Mouse (Mus musculus): ENCODE measurements around the gene Hectd1. TPM values are rescaled to one million over a fixed set of nuclear protein-coding genes. Genes with fewer than 3 reads are reported as not detected.

The Hectd1 gene
- polyA plus RNA-seq (2012; rRNA removed) = 11.4 and 13.4 TPM in 2 replicates

- TF ChIP-seq CTCF (IDR thresholded peaks at IDR 0.05; ENCODE audit: control insufficient read depth, insufficient read depth, insufficient replicate concordance, low read depth, low read length) (0 out of 2 replicates have a peak, but pooled peaks have one; percentile 13), POLR2A (IDR thresholded peaks at IDR 0.05; ENCODE audit: control insufficient read depth, low read depth, low read length) (peak; percentile 70; the same call in 1 of the 2 replicates)
- H3K4me1 ChIP-seq (ENCODE audit: control insufficient read depth, insufficient read depth, low read length) = no peaks in the 10 kb centered on the region
- peak within 1 kb of the TSS; percentile 92 for H3K4me3 ChIP-seq (ENCODE audit: control insufficient read depth, low read depth, low read length)
- no peaks in the 10 kb centered on the region for H3K27me3 ChIP-seq (ENCODE audit: control insufficient read depth, insufficient read depth, low read length)
- H3K27ac ChIP-seq (ENCODE audit: control insufficient read depth, insufficient read depth, low read depth, low read length) = peak within 1 kb of the TSS; percentile 88
- no peaks in the 10 kb centered on the region; the same call in 1 of the 2 replicates for H3K36me3 ChIP-seq (ENCODE audit: control insufficient read depth, insufficient read depth, low read length)
These were observed at the start of gene Hectd1 for GRCm38 (mm10) chr12:51829290-51830076. TSS of gene Hectd1 (minus strand) at chr12:51829536.

DNA sequence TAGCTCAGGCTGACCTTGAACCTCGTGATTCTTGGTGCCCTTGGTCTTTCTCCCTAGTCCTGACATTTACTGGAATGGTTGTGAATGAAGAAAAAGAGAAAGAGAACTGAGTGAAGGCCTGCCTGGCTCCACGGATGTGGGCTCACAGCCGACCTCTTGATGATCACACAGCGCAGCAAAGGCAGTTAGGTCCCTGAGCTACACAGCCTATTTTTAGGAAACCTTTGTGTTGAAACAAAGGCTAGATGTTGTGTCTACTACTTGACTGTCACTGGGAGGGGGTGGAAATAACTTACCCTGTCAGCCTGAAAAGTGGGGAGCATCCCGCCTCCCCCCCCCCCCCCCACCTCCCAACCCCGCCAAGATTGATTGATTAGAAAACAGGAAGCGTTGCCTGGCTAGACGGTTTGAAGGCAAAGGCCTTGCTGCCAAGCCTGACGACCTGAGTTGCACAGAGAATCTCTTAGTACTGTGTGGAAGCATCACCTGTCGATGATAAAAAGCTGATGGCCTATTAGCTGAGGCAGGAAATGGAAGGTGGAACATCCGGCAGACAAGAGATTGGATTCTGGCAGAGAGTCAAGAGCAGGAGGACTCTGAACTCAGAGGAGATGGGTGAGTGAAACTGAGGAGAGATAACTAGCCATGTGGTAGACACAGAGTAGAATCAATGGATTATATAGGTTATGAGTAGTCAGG is 42.3 kb upstream of the Hectd1 start:
- no peaks in the 10 kb centered on the region for H3K27me3 ChIP-seq (ENCODE audit: control insufficient read depth, insufficient read depth, low read length)
- no peaks in the 10 kb centered on the region for H3K36me3 ChIP-seq (ENCODE audit: control insufficient read depth, insufficient read depth, low read length)
- H3K4me3 ChIP-seq (ENCODE audit: control insufficient read depth, low read depth, low read length) = no peak overlapping the region
- no peak overlapping the region for H3K27ac ChIP-seq (ENCODE audit: control insufficient read depth, insufficient read depth, low read depth, low read length)
- H3K4me1 ChIP-seq (ENCODE audit: control insufficient read depth, insufficient read depth, low read length) = no peaks in the 10 kb centered on the region
- TF ChIP-seq POLR2A (IDR thresholded peaks at IDR 0.05; ENCODE audit: control insufficient read depth, low read depth, low read length) (no peak), CTCF (IDR thresholded peaks at IDR 0.05; ENCODE audit: control insufficient read depth, insufficient read depth, insufficient replicate concordance, low read depth, low read length) (no peak)

DNA sequence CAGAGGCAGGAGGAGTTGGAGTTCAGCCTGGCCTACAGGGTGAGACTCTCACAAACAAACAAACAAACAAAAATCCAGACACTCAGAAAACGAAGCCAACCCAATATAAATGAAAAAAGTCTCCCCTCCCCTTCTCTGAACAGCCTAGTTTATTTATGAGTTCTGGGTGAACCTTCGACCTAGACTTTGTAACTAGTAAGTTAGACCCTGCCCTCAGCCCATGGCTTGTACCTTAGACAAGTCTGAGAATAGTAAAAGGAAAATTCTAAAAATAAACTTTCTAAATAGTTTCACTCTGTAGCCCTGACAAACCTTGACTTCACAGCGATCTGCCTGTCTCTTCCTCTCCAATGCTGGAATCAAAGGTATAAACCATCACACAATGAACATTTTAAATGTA is 40.2 kb upstream of the Hectd1 start:
- H3K36me3 ChIP-seq (ENCODE audit: control insufficient read depth, insufficient read depth, low read length) = no peaks in the 10 kb centered on the region
- H3K27ac ChIP-seq (ENCODE audit: control insufficient read depth, insufficient read depth, low read depth, low read length) = no peak overlapping the region
- no peaks in the 10 kb centered on the region; the same call in 1 of the 2 replicates for H3K4me1 ChIP-seq (ENCODE audit: control insufficient read depth, insufficient read depth, low read length)
- TF ChIP-seq POLR2A (IDR thresholded peaks at IDR 0.05; ENCODE audit: control insufficient read depth, low read depth, low read length) (no peak), CTCF (IDR thresholded peaks at IDR 0.05; ENCODE audit: control insufficient read depth, insufficient read depth, insufficient replicate concordance, low read depth, low read length) (no peak)
- no peak overlapping the region for H3K4me3 ChIP-seq (ENCODE audit: control insufficient read depth, low read depth, low read length)
- no peaks in the 10 kb centered on the region for H3K27me3 ChIP-seq (ENCODE audit: control insufficient read depth, insufficient read depth, low read length)

DNA sequence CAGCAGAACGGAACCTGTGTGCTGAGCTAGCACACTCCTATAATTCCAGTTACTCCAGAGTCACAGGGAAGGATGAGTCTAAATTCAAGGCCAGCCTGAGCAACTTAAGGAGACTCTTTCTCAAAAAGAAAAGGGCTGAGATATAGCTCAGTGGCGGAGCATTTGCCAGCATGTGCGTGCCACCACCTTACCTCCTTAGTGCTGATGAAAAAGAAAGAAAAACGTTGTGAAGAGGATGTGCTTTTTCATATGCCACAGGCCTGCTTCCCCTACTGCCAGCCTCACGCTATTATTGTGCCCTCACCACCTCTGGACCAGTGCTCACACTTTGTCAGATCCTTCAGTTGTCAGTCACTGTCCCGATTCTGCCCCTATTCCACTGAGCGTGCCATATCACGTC is 37.7 kb upstream of the Hectd1 start:
- no peaks in the 10 kb centered on the region; the same call in 1 of the 2 replicates for H3K4me1 ChIP-seq (ENCODE audit: control insufficient read depth, insufficient read depth, low read length)
- H3K4me3 ChIP-seq (ENCODE audit: control insufficient read depth, low read depth, low read length) = no peak overlapping the region
- no peaks in the 10 kb centered on the region for H3K36me3 ChIP-seq (ENCODE audit: control insufficient read depth, insufficient read depth, low read length)
- H3K27me3 ChIP-seq (ENCODE audit: control insufficient read depth, insufficient read depth, low read length) = no peaks in the 10 kb centered on the region
- no peak overlapping the region for H3K27ac ChIP-seq (ENCODE audit: control insufficient read depth, insufficient read depth, low read depth, low read length)
- TF ChIP-seq CTCF (IDR thresholded peaks at IDR 0.05; ENCODE audit: control insufficient read depth, insufficient read depth, insufficient replicate concordance, low read depth, low read length) (no peak), POLR2A (IDR thresholded peaks at IDR 0.05; ENCODE audit: control insufficient read depth, low read depth, low read length) (no peak)

- Histone ChIP-seq H3K36me3 (ENCODE audit: control insufficient read depth, insufficient read depth, low read length) (no peaks in the 10 kb centered on the region), H3K27ac (ENCODE audit: control insufficient read depth, insufficient read depth, low read depth, low read length) (peak overlapping the region; percentile 10; the same call in 1 of the 2 replicates), H3K4me1 (ENCODE audit: control insufficient read depth, insufficient read depth, low read length) (no peaks in the 10 kb centered on the region; the same call in 1 of the 2 replicates), H3K27me3 (ENCODE audit: control insufficient read depth, insufficient read depth, low read length) (no peaks in the 10 kb centered on the region), H3K4me3 (ENCODE audit: control insufficient read depth, low read depth, low read length) (no peak overlapping the region)
- no peak for TF ChIP-seq CTCF (IDR thresholded peaks at IDR 0.05; ENCODE audit: control insufficient read depth, insufficient read depth, insufficient replicate concordance, low read depth, low read length)
- TF ChIP-seq POLR2A (IDR thresholded peaks at IDR 0.05; ENCODE audit: control insufficient read depth, low read depth, low read length) = no peak
These were observed 37.0 kb upstream of the Hectd1 start for GRCm38 (mm10) chr12:51866226-51866910.

GRCm38 (mm10) chr12:51865790-51866179 is 36.4 kb upstream of the Hectd1 start:
- H3K27me3 ChIP-seq (ENCODE audit: control insufficient read depth, insufficient read depth, low read length) = no peaks in the 10 kb centered on the region
- H3K27ac ChIP-seq (ENCODE audit: control insufficient read depth, insufficient read depth, low read depth, low read length) = peak overlapping the region; percentile 10; the same call in 1 of the 2 replicates
- H3K36me3 ChIP-seq (ENCODE audit: control insufficient read depth, insufficient read depth, low read length) = no peaks in the 10 kb centered on the region
- TF ChIP-seq CTCF (IDR thresholded peaks at IDR 0.05; ENCODE audit: control insufficient read depth, insufficient read depth, insufficient replicate concordance, low read depth, low read length) = no peak
- TF ChIP-seq POLR2A (IDR thresholded peaks at IDR 0.05; ENCODE audit: control insufficient read depth, low read depth, low read length) = no peak
- no peak overlapping the region for H3K4me3 ChIP-seq (ENCODE audit: control insufficient read depth, low read depth, low read length)
- H3K4me1 ChIP-seq (ENCODE audit: control insufficient read depth, insufficient read depth, low read length) = no peaks in the 10 kb centered on the region; the same call in 1 of the 2 replicates

Measured in testis, adult 2 months (tissue).